Mouse (Mus musculus) layer of hippocampus, postnatal 14 days (tissue): ENCODE measurements around the gene Rab4b. TPM values are rescaled to one million over a fixed set of nuclear protein-coding genes. Genes with fewer than 3 reads are reported as not detected.

Source experiments
- DNase-seq, 2 experiments: peaks; one replicate each; pipeline ENCODE4 v3.0.0; 2021 to 2022; ENCODE audit warnings: low spot score in 2 of 2, mixed read lengths in 1 of 2
- long read RNA-seq, 2 experiments: library from polyadenylated mRNA; stranded (forward); transcript quantifications; one replicate each; pipeline ENCODE4 v2.0.0; 2021
- total RNA-seq, 2 experiments: library from RNA; stranded (reverse); gene quantifications; 2 replicates each; pipeline ENCODE4 v1.2.3; 2021

Gene Rab4b
- total RNA-seq = 10 to 100 TPM; 85.1 to 87.0 TPM
- long read RNA-seq, experiment 1, transcript Rab4b-201 (8 exons, 1,192 nt) = major isoform, 37 of 48 reads
- long read RNA-seq, experiment 1, partial matches to known transcripts = 0 of 48 reads
- long read RNA-seq, experiment 1, other reads (novel, unspliced or antisense) = 8 of 48 reads
- long read RNA-seq, experiment 2, transcript Rab4b-201 (8 exons, 1,192 nt) = major isoform, 86 of 100 reads
- long read RNA-seq, experiment 2, partial matches to known transcripts = 1 of 100 reads
- long read RNA-seq, experiment 2, other reads (novel, unspliced or antisense) = 8 of 100 reads

DNA sequence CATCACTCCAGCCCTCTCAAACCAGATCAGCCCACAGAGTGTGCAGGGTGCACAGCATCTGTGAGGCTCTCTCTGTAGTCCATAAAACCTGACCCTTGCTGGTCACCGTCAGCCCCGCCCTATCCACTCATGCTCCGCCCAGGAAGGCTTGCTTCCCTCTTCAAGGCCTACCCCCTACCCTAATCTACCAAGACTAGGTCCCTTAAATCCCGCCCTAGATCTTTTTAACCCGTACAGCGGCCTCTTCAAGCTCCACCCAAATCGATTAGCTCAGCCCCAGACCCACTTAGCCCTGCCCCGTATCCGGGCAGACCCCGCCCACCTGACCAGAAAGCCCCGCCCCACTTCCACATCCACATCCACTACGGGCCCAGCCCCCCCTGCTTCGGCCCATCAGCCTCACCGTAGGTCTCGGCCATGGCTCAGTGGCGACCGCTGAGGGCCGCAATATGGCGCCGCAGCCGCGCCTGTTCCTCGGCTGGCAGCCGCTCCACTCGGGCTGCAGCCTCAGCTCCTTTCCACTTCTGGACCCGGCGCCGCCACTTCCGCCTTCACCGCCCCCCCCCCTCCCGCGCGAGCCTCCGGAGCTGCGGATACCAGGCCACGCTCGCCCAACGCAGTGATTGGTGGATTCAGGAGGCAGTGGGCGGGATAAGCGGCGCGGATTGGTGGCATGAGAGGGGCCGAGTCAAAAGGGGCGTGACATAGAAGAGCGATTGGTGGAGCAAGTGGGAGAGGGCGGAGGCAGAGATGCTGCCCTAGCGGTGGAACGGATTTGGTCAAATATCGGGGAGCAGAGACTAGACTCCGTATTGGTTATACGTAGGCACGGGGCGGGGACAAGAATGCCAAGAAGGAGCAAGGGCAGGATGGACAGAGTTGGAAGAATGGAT is at the start of gene Rab4b:
Gene Rab4b, minus strand, starts transcription at position 573 of the 893 bp plus-strand sequence.
- DNase-seq = peak; percentile 100

DNA sequence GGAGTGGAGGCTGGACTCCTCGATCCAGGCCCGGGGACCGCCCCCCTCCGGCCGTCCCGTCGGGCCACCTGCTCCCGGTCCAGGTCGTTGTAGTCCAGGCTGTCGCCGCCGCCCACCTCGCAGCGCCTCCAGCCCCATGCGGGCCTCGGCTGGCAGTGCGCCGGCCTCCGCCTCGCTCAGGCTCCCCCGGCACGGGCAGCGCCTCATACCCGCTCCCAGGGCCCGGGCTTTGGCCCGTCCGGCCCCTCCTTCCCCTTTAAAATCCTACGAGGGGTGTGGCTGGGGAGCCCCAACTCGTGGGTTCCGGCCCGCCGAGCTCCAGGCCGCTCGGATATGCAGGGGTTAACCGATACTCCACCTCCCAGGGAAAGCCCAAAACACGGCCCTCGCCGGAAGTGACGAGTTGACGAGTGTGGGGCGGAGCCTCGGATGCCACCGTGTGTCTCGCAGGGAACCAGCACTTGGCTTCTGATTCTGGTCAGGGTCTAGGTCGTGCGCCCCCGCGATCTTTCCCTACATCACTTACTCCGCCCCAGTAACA is 49.7 kb upstream of the Rab4b start, which contains the start of gene Itpkc:
Gene Itpkc, minus strand, starts transcription at position 381 of the 541 bp plus-strand sequence.
- DNase-seq = peak; percentile 90 to 94

DNA sequence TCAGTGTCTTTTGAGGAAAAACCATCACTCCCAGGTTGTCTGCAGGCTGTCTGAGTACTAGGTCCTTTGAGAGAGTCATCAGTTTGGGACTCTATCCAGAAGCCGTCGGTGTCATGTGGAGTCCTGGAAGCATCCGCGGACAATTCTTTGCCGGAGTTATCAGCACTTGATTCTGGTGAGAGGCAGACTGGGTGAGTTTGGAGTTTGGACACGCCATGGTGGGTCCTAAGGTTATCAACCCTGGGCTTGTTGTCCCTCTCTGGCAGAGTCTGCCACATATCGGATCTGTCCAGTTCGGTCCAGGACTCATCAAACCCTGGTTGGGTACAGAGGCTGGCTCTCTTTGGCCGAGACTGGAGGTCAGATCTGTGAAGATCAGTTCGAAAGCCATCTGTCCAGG is 49.0 kb upstream of the Rab4b start:
- no peak for DNase-seq

DNA sequence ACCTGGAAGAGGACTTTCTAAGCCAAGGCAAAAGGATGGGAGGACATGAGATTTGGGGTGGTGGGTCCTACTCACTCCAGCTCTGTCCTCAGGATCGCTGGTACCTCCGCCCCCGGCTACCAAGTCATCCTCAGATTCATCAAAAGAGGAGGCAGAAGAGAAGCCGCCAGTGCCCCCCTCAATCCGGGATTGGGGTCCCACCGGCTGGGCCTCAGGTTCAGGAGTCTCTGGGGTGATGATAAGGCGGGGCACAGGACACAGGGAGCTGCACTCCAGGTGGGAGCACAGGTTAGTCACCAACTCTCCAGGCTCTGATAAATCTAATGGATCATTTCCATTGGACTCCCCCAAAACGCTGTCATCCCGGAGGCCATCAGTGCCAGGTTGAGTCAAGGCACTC is 48.6 kb upstream of the Rab4b start:
- DNase-seq = no peak

DNA sequence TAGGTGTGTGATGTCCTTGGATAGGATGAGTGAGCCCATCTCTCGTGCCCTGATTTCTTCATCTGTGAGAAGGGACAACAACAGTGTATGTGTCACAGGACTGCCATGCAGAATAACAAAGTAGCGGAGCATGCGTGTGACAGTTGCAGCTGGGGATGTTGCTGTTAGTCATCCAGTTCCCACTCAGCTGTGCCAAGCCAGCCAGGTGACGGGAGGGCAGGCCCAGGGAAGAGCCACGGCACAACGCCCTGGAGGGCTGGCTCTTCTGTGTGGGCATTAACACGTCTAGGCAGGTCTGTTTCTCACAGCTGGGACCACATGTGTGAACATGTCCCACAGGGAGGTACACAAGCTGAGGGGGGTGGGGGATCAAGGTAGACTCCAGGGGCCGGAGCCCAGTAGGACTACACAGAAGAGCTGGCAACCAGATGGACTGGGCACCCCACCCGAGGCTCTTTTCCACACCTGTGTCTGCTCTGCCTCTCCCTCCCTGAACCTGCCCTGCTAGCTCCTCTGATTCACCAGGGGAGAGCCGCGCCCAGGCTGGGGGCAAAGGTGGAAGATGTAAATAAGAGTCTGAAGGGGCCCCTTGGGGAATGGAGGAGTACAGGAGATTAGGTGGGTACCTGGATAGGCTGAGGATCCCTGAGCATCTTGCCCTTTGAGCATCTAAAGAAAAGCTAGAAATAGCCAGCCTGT is 46.3 kb upstream of the Rab4b start:
- no peak for DNase-seq

DNA sequence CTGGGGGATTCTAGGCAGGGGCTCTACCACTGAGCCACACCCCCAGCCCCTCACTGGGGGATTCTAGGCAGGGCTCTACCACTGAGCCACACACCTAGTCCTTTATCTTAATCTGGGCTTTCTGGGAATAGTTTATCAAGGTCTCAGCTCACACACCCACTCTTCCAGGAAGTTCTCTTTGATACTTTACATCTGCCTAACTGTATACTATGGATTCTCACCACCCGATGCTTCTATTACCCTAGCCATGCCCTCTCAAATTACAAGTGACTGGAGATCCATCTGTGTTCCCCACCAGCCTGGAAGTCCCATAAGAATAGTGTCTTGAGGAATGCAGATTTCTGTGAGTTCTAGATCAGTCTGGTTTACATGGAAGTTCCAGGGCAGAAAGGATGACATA is 43.8 kb upstream of the Rab4b start:
- no peak for DNase-seq

DNA sequence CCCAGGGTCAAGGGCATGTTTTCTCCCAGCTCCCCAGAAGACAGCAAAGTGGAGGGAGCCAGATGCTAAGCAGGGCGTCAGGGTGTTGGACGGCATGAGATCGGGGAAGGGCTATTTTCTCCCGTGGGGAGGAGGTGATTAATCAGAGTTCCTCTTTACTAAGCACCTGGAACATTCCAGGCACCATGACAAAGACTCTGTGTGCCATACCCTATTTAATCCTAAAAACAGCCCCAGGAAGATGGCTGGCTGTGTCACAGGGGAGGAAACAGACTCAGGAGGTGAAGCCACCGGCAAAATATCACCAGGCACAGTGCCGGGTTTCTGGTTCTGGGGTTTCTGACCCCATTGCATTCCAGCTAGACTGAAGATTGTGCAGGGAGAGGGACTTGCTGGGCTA is 43.2 kb upstream of the Rab4b start:
- DNase-seq = no peak

DNA sequence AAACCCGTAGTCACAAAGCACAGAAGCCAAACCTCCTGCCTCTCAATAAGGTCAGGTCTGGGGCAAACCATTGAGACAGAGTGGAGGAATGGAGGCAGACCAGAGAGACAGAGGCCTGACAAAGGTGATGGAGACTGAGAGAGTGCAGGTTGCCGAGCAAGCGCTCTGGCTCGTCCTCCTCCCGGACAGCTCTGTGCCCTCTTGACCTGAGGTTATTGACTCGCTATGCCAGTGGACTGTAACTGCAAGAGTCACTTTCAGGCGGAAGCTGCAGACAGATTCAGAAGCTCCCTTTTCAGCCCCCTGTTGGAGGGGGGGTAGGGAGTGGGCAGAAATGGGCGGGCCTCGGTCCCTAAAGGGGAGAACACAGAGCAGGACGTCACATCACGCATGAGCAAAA is 41.2 kb upstream of the Rab4b start:
- no peak for DNase-seq

DNA sequence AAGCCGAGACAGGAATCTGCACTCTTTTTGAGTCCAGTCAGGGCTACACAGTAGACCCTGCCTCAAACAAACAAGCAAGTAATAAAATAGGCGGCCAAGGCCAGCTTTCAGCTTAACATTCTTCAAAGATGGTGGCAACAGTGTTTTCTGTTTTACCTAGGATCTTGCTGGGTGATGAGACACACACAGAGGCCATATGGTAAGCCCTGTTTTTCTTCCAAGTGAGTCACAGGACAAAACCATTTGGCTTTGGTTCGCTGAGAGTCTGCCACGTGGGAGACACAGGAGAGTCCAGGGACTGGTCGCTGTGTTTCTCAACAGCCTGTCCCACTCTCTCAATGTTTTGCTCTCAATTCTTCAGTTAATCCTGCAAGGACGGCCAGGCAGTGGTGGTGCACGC is 39.9 kb upstream of the Rab4b start:
- no peak for DNase-seq

DNA sequence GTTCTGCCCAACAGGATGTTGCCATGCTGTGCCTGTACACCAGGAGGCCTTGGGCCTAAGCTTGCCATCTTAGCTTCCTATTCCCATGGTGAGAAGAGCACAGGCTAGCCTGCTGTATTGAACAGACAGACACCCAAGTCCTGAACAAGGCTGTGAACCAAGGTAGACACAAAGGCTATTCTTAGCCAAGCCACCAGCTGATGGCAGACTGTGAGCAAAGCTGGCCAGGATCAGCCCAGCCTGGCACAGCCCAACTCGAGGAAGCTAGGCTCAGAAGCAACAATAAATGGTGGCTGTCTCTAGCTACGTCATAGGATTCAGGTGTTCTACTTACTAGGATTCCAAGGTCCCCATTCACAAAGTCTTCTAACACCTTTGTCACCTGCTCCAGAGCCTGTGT is 33.9 kb upstream of the Rab4b start:
- no peak for DNase-seq

DNA sequence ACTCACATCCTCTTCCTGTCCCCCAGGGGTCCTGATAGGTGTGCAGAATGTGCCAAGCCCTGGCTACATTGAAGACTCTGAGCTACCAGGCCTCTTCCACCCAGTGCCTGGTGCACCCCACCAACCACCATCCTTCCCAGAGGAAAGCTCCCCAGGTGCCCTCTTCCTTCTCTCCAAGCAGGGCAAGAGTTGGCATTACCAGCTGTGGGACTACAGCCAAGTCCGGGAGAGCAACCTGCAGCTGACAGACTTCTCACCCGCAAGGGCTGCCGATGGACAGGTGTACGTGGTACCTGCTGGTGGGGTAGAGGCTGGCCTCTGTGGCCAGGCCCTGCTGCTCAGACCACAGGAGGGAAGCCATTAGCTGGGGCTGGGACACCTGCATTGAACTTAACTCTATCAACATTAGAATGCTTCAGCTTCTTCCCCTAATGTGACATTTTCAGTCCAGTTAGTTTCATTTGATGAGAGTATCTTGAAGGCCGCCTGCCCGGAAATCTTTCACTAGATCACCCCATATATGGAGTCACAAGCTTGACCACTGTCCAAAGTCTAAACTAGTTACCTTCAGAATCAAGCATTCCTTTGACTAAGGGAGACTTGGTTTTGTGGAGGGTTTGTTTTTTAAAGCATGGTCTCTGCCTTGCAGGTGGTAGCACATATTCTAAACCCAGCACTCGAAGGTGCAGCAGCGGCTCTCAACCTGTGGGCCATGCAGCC is 25.2 kb upstream of the Rab4b start:
- DNase-seq = no peak

DNA sequence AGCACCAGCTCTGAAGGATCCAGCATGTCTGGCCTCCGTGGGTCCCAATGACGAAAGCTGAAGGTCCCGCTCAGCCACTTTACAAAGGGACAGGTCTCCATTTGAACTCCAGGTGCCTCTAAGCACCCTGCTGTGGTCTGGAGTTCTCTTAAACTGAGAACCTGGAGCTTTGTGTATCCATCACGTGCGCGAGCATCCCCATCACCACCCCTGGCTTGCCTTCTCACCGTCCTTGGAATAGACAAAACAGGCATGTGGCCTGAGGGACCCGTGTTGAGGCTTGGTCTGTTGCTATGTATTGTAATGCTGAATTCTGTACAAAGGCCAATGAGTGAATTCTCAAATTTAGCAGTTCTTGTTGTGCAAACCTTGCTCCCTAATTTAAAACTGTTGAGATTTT is 20.1 kb upstream of the Rab4b start:
- no peak for DNase-seq

DNA sequence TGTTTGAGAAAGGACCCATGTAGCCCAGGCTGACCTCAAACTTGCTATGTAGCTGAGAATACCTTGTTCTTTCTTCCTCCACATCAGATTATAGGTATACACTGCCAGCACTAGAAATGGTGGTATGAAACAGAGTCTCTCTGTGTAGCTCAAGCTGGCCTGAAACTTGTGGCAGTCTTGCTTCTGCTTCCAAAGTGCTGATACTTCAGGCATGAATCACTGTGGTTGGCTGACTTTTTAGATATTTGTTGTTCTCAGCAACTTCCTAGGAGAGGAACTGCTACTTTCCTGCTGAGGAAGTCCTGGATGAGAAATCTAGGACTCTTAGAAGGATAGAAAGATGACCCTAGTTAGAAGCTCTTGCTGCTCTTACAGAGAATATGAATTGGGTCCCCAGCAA is 19.7 kb upstream of the Rab4b start:
- DNase-seq = no peak

DNA sequence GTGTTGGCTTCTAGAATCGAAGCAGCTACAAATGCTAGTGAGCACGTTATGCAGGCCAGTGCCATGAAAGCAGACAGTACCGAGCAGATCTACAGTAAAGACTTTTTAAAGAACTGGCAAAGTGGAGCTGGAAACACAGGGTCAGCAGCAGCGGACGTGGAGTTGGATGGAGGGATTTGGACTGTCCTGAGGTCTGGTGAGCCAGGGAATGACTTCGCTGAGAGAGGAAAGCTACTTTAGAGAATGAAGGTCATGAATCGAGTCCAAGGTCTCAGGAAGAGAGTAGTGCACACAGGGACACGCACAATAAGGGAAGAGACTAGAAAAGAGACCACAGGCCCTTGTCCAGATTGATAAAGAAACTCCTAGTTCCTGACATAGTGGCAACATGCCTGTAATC is 18.9 kb upstream of the Rab4b start:
- DNase-seq = no peak

DNA sequence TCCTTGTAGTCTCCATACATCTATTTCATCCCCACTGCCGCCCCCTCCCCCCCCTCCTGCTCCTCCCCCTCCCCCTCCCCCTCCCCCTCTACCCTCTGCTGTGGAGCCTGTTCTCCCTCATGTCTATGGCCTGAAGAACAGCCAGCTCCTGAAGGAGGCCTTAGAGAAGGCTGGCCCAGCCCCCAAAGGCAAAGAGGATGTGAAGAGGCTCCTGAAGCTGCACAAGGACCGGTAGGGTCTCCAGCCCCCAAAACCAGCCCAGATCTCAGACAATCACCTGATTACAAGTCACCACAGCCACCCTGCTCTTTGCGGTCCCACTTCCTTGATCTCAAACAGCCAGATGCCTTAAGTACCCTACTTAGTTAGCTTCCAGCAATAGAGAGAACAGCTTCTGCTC is 18.4 kb upstream of the Rab4b start:
- no peak for DNase-seq

DNA sequence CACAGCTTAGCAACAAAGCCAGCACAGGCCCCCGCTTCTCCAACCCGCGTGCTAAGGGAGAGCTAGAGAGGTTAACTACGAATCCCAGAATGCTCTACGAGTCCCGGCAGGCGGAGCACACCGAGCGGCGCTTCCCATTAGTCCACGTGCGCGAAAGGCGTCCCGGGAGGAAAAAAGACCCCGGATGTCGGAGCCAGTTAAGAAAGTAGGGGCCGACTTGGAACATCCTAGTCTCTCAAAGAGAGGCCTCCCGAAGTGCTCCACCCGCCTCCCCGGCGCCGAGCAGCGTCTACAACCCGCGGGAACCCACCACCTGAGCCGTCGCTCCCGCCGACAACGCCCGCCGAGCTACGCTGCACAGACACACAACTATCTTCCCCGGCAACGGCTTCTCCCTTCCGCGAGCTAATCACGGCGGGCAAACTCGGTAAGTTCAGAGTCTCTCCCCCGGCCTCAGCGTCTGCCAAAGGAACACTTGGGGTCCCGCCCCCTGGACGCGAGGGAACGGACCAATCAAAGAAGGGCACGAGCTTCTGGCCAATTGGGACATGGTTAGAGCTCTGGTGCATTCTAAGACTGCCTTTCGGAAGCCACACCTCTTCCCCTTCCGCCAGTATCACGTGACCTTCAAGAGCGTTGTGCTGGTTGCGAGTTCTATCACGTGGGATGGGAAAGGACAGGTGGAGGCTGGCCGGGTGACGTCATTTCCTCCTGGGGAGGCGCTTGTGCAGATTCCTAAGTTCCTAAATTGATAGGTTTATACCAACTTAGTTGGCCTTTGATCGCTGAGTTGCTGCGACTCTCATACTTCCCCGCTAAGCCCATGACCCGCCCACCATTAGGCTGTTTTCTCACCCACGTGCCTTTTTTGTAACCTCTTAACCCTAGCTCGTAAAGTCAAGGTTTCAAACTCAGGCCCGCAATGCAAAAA is 17.2 kb upstream of the Rab4b start, which contains the start of the genes BC024978 and Snrpa:
Gene BC024978, plus strand, starts transcription at position 101 of the 931 bp plus-strand sequence.
Gene Snrpa, minus strand, starts transcription at position 591 of the 931 bp plus-strand sequence.
- peak; percentile 95 to 99 for DNase-seq

DNA sequence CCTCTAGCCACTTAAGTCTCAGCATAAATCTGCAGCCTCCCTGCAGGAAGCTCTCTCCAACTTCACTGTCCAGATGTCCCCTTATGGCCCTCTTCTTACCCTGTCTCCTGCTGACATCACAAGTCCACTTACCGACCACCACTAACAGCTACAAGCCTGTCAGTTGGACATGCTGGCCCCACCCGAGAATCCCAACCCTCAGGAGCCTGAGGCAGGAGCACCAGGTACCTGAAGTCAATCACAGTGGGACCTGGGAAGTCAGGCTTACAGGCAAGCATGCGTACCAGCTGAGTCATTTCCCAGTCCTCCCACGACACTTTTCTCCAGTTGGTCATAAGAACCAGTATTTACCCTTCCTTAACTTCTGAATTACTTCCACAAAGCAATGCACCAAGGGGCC is 15.0 kb upstream of the Rab4b start:
- DNase-seq = no peak

DNA sequence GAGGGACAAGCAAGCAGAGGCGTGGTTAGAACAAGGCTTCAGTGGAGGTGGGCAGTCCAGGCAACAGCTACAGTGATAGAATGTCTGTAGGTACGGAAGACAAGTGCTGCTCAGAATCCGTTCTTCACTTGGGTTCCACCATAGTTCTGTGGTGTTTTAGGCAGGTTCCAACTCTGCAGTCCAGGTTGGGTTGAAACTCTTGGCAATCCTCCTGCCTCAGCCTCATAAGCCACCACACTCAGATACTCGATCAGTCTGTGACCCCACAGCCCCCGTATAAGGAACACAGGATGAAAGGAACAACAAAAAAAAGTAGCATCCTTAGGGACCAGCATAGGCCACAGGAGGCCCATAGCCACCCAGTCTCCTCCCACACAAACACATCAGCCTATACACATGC is 13.7 kb upstream of the Rab4b start:
- DNase-seq = no peak

DNA sequence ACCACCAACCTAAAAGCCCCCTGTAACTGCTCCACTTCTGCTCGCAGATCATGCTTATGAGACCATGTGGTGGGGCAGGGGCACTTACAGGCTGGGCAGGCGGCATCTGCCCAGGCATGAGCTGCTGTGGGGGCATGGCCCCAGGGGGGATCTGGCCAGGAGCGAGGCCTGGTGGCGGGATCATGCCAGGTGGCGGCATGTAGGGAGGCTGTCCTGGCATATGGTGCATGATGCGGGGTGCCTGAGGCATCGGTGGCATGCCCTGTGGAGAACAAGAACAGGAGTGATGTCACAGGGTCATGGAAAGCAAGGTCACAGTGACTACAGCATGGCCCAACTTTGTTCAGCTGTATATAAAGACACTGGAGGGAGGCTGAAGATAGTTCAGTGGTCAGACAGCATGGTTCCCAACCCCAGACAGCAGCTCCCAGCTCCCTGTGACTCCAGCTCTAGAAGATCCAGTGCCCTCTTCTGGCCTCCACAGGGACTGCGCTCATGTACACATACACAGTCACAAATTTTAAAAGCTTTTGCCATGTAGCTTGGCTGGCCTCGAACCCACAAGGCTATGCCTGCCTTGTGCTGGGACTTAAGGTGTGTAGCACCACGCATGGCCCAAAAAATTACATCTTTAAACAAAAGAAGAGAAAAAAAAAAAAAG is 10.7 kb upstream of the Rab4b start:
- DNase-seq = no peak
